Comparison of ENCODE assay signal across 19 mouse cellular contexts in the genomic region with DNA sequence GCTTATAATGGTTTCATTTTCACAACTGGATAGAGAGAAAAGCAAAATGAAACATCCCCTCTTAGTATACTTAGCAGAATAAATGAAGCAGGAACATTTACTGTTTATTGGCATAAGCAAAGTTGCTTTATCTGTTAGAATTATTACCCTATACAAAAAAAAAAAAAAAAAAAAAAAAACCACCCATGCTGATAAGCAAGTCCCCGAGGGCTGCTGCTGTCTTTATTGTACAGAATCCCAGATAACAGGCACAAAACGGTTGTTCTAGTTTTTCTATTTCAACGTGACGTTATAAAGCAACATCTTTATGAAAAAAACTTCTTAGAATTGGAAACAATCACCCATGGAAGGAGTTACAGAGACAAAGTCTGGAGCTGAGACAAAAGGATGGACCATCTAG. TPM values are rescaled to one million over a fixed set of nuclear protein-coding genes. Genes with fewer than 3 reads are reported as not detected.
A peak's percentile ranks its signal among the peaks of the same experiment; 100 is the strongest.
DNase-seq lines count a peak whose midpoint lies in the region; ATAC-seq and TF ChIP-seq lines count a peak whose summit lies in the region.
"Had no signal": no experiment of that assay in that cellular context is flagged by ENCODE, and none has a peak within 500 bp of the region (broad histone marks: within the 10 kb centered on the region; RNA-seq: fewer than 3 reads in every experiment).

No protein-coding gene starts in this region.

- peaks cover 14% of the 10 kb centered on the region for H3K4me1 ChIP-seq in liver, embryonic 13.5 days (replicated peaks)
- H3K4me1 ChIP-seq in liver, postnatal 0 days (ENCODE audit: insufficient read depth) = no peaks in the 10 kb centered on the region
- H3K4me1 ChIP-seq: embryonic facial prominence, embryonic 12.5 days; forebrain, embryonic 12.5 days; heart, embryonic 12.5 days; hindbrain, embryonic 12.5 days had no signal

- 20% methylated on average over 4 of the region's 4 CpGs for WGBS in liver, embryonic 13.5 days (ENCODE audit: insufficient replicate concordance)
- WGBS in liver, postnatal 0 days (ENCODE audit: insufficient replicate concordance) = 50% methylated on average over 4 of the region's 4 CpGs

- H3K27me3 ChIP-seq in liver, embryonic 13.5 days = no peaks in the 10 kb centered on the region
- no peaks in the 10 kb centered on the region for H3K27me3 ChIP-seq in liver, postnatal 0 days (ENCODE audit: insufficient read depth, low read length)
- H3K27me3 ChIP-seq: embryonic facial prominence, embryonic 12.5 days; forebrain, embryonic 12.5 days; heart, embryonic 12.5 days; hindbrain, embryonic 12.5 days had no signal

- no peak for DNase-seq in liver, embryonic 13.5 days
- DNase-seq in liver = no peak
- DNase-seq in liver, postnatal 0 days = no peak
- DNase-seq in layer of hippocampus, adult 9-11 months = no peak
- no peak for DNase-seq in cerebellum, adult 11-12 months
- DNase-seq in left cerebral cortex, adult 8-10 months (ENCODE audit: low spot score in 2 of 2) = no peak
- DNase-seq: adrenal gland, adult 2 months; adrenal gland, postnatal 25 days; cerebellum, adult 8-10 months; cerebellum, postnatal 14 days; gastrocnemius, postnatal 10 days; heart, postnatal 4 days had no signal

- no peak overlapping the region for H3K4me3 ChIP-seq in liver, embryonic 13.5 days (replicated peaks)
- no peak overlapping the region for H3K4me3 ChIP-seq in liver, postnatal 0 days (ENCODE audit: low read depth, low read length)
- H3K4me3 ChIP-seq: embryonic facial prominence, embryonic 12.5 days; forebrain, embryonic 12.5 days; heart, embryonic 12.5 days; hindbrain, embryonic 12.5 days had no signal

- TF ChIP-seq EP300 in liver, postnatal 0 days (IDR thresholded peaks at IDR 0.05; ENCODE audit: low read depth) = 0 out of 2 replicates have a peak, but pooled peaks have one; percentile 32

- TF ChIP-seq CTCF in liver, postnatal 0 days (IDR thresholded peaks at IDR 0.05; ENCODE audit: low read depth) = no peak

- no peaks in the 10 kb centered on the region for H3K36me3 ChIP-seq in liver, embryonic 13.5 days
- H3K36me3 ChIP-seq in liver, postnatal 0 days (replicated peaks; ENCODE audit: insufficient read depth, low read length) = no peaks in the 10 kb centered on the region
- H3K36me3 ChIP-seq: embryonic facial prominence, embryonic 12.5 days; forebrain, embryonic 12.5 days; heart, embryonic 12.5 days; hindbrain, embryonic 12.5 days had no signal

- peak overlapping the region; percentile 26; the same call in 1 of the 2 replicates for H3K4me2 ChIP-seq in liver, embryonic 13.5 days
- H3K4me2 ChIP-seq in liver, postnatal 0 days (ENCODE audit: low read depth, low read length) = 0 out of 2 replicates have a peak overlapping the region, but pooled peaks have one; percentile 4
- H3K4me2 ChIP-seq: embryonic facial prominence, embryonic 12.5 days; forebrain, embryonic 12.5 days; heart, embryonic 12.5 days; hindbrain, embryonic 12.5 days had no signal

- ATAC-seq in liver, embryonic 13.5 days (ENCODE audit: low read depth) = peak; percentile 63
- ATAC-seq in common myeloid progenitor, adult 5-6 weeks (replicated peaks; ENCODE audit: low read depth, poor library complexity, severe bottlenecking) = 0 out of 2 replicates have a peak, but pooled peaks have one; percentile 25
- ATAC-seq in liver, postnatal 0 days = no peak
- ATAC-seq: forebrain, embryonic 16.5 days; hindbrain, embryonic 16.5 days had no signal

- H3K27ac ChIP-seq in liver, embryonic 13.5 days = no peak overlapping the region
- H3K27ac ChIP-seq in liver, postnatal 0 days (ENCODE audit: low read depth) = no peak overlapping the region
- H3K27ac ChIP-seq: embryonic facial prominence, embryonic 12.5 days; forebrain, embryonic 12.5 days; hindbrain, embryonic 12.5 days had no signal

- no peaks in the 10 kb centered on the region for H3K9me3 ChIP-seq in liver, embryonic 13.5 days (replicated peaks)
- H3K9me3 ChIP-seq in liver, postnatal 0 days (ENCODE audit: low read length) = no peaks in the 10 kb centered on the region
- H3K9me3 ChIP-seq: embryonic facial prominence, embryonic 12.5 days; forebrain, embryonic 12.5 days; heart, embryonic 12.5 days; hindbrain, embryonic 12.5 days had no signal

- no peak overlapping the region for H3K9ac ChIP-seq in liver, embryonic 13.5 days
- no peak overlapping the region for H3K9ac ChIP-seq in liver, postnatal 0 days (replicated peaks)
- H3K9ac ChIP-seq: embryonic facial prominence, embryonic 12.5 days; forebrain, embryonic 12.5 days; heart, embryonic 12.5 days; hindbrain, embryonic 12.5 days had no signal

RNA-seq across cellular contexts. Expression of a gene that starts 12.0 kb away (rescaled TPM):
- polyA plus RNA-seq in liver, embryonic 13.5 days (2015; fragmentation: Nextera tagmentation; extraction: Ambion mirVana) = 7.2 and 10.0 TPM in 2 replicates
- total RNA-seq in common myeloid progenitor, adult 5-6 weeks (2017) = 23.6 and 23.7 TPM in 2 replicates
- polyA plus RNA-seq in liver, postnatal 0 days (2015; fragmentation: Nextera tagmentation; extraction: Ambion mirVana) = 3.4 and 3.5 TPM in 2 replicates
- total RNA-seq in left cerebral cortex, adult 8-10 months (2022) = 10 to 100 TPM; 52.1 to 70.4 (median 58.5) TPM

RNA-seq across cellular contexts. Expression of a gene that starts 49.2 kb away (rescaled TPM):
- 107 and 116 TPM in 2 replicates for polyA plus RNA-seq in liver, embryonic 13.5 days (2015; fragmentation: Nextera tagmentation; extraction: Ambion mirVana)
- 30.6 and 31.7 TPM in 2 replicates for total RNA-seq in common myeloid progenitor, adult 5-6 weeks (2017)
- polyA plus RNA-seq in liver, postnatal 0 days (2015; fragmentation: Nextera tagmentation; extraction: Ambion mirVana) = 28.5 and 34.8 TPM in 2 replicates
- total RNA-seq in left cerebral cortex, adult 8-10 months (2022) = 10 to 100 TPM; 35.3 to 39.1 (median 37.0) TPM
